In the genomic region with DNA sequence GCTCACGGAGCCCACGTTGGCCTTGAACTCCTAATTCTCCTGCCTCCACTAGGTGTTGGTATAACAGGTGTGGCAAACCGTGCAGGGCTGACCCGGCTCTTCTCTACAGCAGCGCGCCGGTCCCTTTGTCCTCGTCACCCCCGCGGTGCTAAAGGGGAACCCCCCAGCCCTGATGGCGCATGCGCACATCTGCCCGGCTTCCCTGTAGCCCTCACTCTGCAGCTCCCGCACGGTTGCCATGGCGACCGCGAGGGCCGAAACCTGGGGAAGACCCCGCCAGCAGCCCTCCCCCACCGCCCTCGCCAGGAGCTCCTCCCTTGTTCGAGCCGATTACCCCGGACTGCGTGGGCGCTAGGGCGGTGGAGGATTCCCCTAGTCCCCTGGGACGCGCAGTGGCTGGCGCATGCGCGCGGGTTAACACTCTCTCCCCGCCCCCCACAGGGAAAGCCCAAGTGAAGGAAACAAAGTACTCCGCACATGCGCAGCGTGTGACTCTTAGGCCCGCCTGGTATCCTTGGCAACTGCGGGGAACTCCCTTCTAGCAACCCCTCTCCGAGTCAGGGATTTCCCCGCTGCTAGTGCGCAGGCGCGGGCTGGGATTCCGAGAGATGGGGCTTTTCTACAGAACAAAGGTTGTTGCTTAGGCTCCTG, we compare ENCODE assay signal across 8 mouse cellular contexts. TPM values are rescaled to one million over a fixed set of nuclear protein-coding genes. Genes with fewer than 3 reads are reported as not detected.
A peak's percentile ranks its signal among the peaks of the same experiment; 100 is the strongest.
DNase-seq lines count a peak whose midpoint lies in the region; ATAC-seq and TF ChIP-seq lines count a peak whose summit lies in the region.

No protein-coding gene starts in this region.

- peak; percentile 99 for DNase-seq in c-Kit-positive CD71-positive TER-119-positive erythroid progenitor cells, embryonic 14.5 days (ENCODE audit: low spot score)
- peak; percentile 100 for DNase-seq in heart, postnatal 10 days
- peak; percentile 99 for DNase-seq in large intestine, adult 2 months (ENCODE audit: low read depth, low spot score)
- peak; percentile 97 for DNase-seq in liver, postnatal 0 days
- DNase-seq in testis, postnatal 10 days (ENCODE audit: low spot score) = peak; percentile 99

- peak overlapping the region; percentile 98 for H3K27ac ChIP-seq in forebrain, embryonic 13.5 days
- peak overlapping the region; percentile 36; the same call in 1 of the 2 replicates for H3K27ac ChIP-seq in liver, postnatal 0 days (ENCODE audit: low read depth)
- peak overlapping the region; percentile 95 for H3K27ac ChIP-seq in neural tube, embryonic 14.5 days (ENCODE audit: low read depth, low read length)

- H3K9me3 ChIP-seq in E14TG2a.4 (ENCODE audit: low read length) = no peaks in the 10 kb centered on the region
- H3K9me3 ChIP-seq in forebrain, embryonic 13.5 days (replicated peaks) = no peaks in the 10 kb centered on the region
- H3K9me3 ChIP-seq in liver, postnatal 0 days (ENCODE audit: low read length) = no peaks in the 10 kb centered on the region
- no peaks in the 10 kb centered on the region for H3K9me3 ChIP-seq in neural tube, embryonic 14.5 days (ENCODE audit: control insufficient read depth, low read length)

- peaks cover 39% of the 10 kb centered on the region for H3K27me3 ChIP-seq in E14TG2a.4 (ENCODE audit: insufficient read depth, low read length)
- H3K27me3 ChIP-seq in forebrain, embryonic 13.5 days = peaks cover 15% of the 10 kb centered on the region
- peaks cover 42% of the 10 kb centered on the region for H3K27me3 ChIP-seq in liver, postnatal 0 days (ENCODE audit: insufficient read depth, low read length)
- no peaks in the 10 kb centered on the region; the same call in 1 of the 2 replicates for H3K27me3 ChIP-seq in neural tube, embryonic 14.5 days (ENCODE audit: control insufficient read depth, insufficient read depth, low read length)

- no peak for TF ChIP-seq EP300 in liver, postnatal 0 days (IDR thresholded peaks at IDR 0.05; ENCODE audit: low read depth)

- WGBS in forebrain, embryonic 13.5 days = under 1% methylated on average over 46 of the region's 46 CpGs
- WGBS in large intestine, adult 2 months = under 1% methylated on average over 46 of the region's 46 CpGs
- WGBS in liver, postnatal 0 days (ENCODE audit: insufficient replicate concordance) = under 1% methylated on average over 46 of the region's 46 CpGs
- 0% methylated on average over 45 of the region's 46 CpGs for WGBS in neural tube, embryonic 14.5 days

- ATAC-seq in forebrain, embryonic 13.5 days = peak; percentile 87
- ATAC-seq in liver, postnatal 0 days = peak; percentile 92
- ATAC-seq in neural tube, embryonic 14.5 days (ENCODE audit: low read depth) = peak; percentile 87

- peak overlapping the region; percentile 82 for H3K9ac ChIP-seq in forebrain, embryonic 13.5 days
- H3K9ac ChIP-seq in liver, postnatal 0 days (replicated peaks) = peak overlapping the region; percentile 57
- H3K9ac ChIP-seq in neural tube, embryonic 14.5 days (replicated peaks; ENCODE audit: low read depth, low read length) = peak overlapping the region; percentile 63

- TF ChIP-seq CTCF in E14TG2a.4 (conservative IDR thresholded peaks at IDR 0.05; ENCODE audit: low read length) = no peak
- no peak for TF ChIP-seq CTCF in liver, postnatal 0 days (IDR thresholded peaks at IDR 0.05; ENCODE audit: low read depth)

- H3K4me3 ChIP-seq in E14TG2a.4 (replicated peaks; ENCODE audit: low read length) = peak overlapping the region; percentile 79
- peak overlapping the region; percentile 56 for H3K4me3 ChIP-seq in forebrain, embryonic 13.5 days
- peak overlapping the region; percentile 64 for H3K4me3 ChIP-seq in liver, postnatal 0 days (ENCODE audit: low read depth, low read length)
- H3K4me3 ChIP-seq in neural tube, embryonic 14.5 days (ENCODE audit: low read depth, low read length) = peak overlapping the region; percentile 51

- H3K4me2 ChIP-seq in forebrain, embryonic 13.5 days = peak overlapping the region; percentile 96
- peak overlapping the region; percentile 74 for H3K4me2 ChIP-seq in liver, postnatal 0 days (ENCODE audit: low read depth, low read length)
- H3K4me2 ChIP-seq in neural tube, embryonic 14.5 days (ENCODE audit: low read depth, low read length) = peak overlapping the region; percentile 96

- H3K36me3 ChIP-seq in E14TG2a.4 (ENCODE audit: insufficient read depth, low read length) = peaks cover 17% of the 10 kb centered on the region
- H3K36me3 ChIP-seq in forebrain, embryonic 13.5 days (ENCODE audit: poor library complexity, severe bottlenecking) = peaks cover 12% of the 10 kb centered on the region
- peaks cover 7% of the 10 kb centered on the region; the same call in 1 of the 2 replicates for H3K36me3 ChIP-seq in liver, postnatal 0 days (replicated peaks; ENCODE audit: insufficient read depth, low read length)
- H3K36me3 ChIP-seq in neural tube, embryonic 14.5 days (ENCODE audit: control insufficient read depth, insufficient read depth, low read length) = no peaks in the 10 kb centered on the region

- H3K4me1 ChIP-seq in E14TG2a.4 (replicated peaks; ENCODE audit: low read depth, low read length) = peaks cover 82% of the 10 kb centered on the region
- peaks cover 69% of the 10 kb centered on the region for H3K4me1 ChIP-seq in forebrain, embryonic 13.5 days
- peaks cover 48% of the 10 kb centered on the region for H3K4me1 ChIP-seq in liver, postnatal 0 days (ENCODE audit: insufficient read depth)
- peaks cover 44% of the 10 kb centered on the region for H3K4me1 ChIP-seq in neural tube, embryonic 14.5 days (ENCODE audit: control insufficient read depth, insufficient read depth, low read length)

- intact Hi-C loops in heart, postnatal 10 days (cut with DNase I) = no loop called here

RNA-seq across cellular contexts. Expression of a gene that starts 2.4 kb away (rescaled TPM):
- polyA plus RNA-seq in forebrain, embryonic 13.5 days (2015; fragmentation: Nextera tagmentation; extraction: Ambion mirVana) = 11.2 and 13.5 TPM in 2 replicates
- total RNA-seq in heart, postnatal 10 days (2021) = 1 to 10 TPM; 3.1 to 3.7 TPM
- 0.85 and 1.1 TPM in 2 replicates for polyA plus RNA-seq in large intestine, adult 2 months (2012; rRNA removed)
- polyA plus RNA-seq in liver, postnatal 0 days (2015; fragmentation: Nextera tagmentation; extraction: Ambion mirVana) = 0.19 and 0.45 TPM in 2 replicates
- 12.6 and 13.0 TPM in 2 replicates for polyA plus RNA-seq in neural tube, embryonic 14.5 days (2014; fragmentation: Nextera tagmentation; extraction: Ambion mirVana)

RNA-seq across cellular contexts. Expression of a gene that starts 8.3 kb away (rescaled TPM):
- polyA plus RNA-seq in forebrain, embryonic 13.5 days (2015; fragmentation: Nextera tagmentation; extraction: Ambion mirVana) = 169 and 179 TPM in 2 replicates
- total RNA-seq in heart, postnatal 10 days (2021) = 10 to 100 TPM; 40.9 to 41.1 TPM
- 45.3 and 50.8 TPM in 2 replicates for polyA plus RNA-seq in large intestine, adult 2 months (2012; rRNA removed)
- polyA plus RNA-seq in liver, postnatal 0 days (2015; fragmentation: Nextera tagmentation; extraction: Ambion mirVana) = 34.3 and 37.9 TPM in 2 replicates
- 155 and 159 TPM in 2 replicates for polyA plus RNA-seq in neural tube, embryonic 14.5 days (2014; fragmentation: Nextera tagmentation; extraction: Ambion mirVana)

RNA-seq across cellular contexts. Expression of a gene that starts 26.0 kb away (rescaled TPM):
- polyA plus RNA-seq in forebrain, embryonic 13.5 days (2015; fragmentation: Nextera tagmentation; extraction: Ambion mirVana) = 5.6 and 5.7 TPM in 2 replicates
- total RNA-seq in heart, postnatal 10 days (2021) = 10 to 100 TPM in 1 of 2 experiments, 1 to 10 TPM in 1; 4.7 to 18.5 TPM
- 22.2 and 25.7 TPM in 2 replicates for polyA plus RNA-seq in large intestine, adult 2 months (2012; rRNA removed)
- polyA plus RNA-seq in liver, postnatal 0 days (2015; fragmentation: Nextera tagmentation; extraction: Ambion mirVana) = 6.1 and 6.2 TPM in 2 replicates
- polyA plus RNA-seq in neural tube, embryonic 14.5 days (2014; fragmentation: Nextera tagmentation; extraction: Ambion mirVana) = 8.9 and 9.3 TPM in 2 replicates

RNA-seq across cellular contexts. Expression of a gene that starts 27.1 kb away (rescaled TPM):
- 0.50 and 0.67 TPM in 2 replicates for polyA plus RNA-seq in forebrain, embryonic 13.5 days (2015; fragmentation: Nextera tagmentation; extraction: Ambion mirVana)
- total RNA-seq in heart, postnatal 10 days (2021) = under 1 TPM in 1 of 2 experiments, not detected in 1; 0.10 TPM
- 0.45 and 0.55 TPM in 2 replicates for polyA plus RNA-seq in large intestine, adult 2 months (2012; rRNA removed)
- not detected in 2 replicates for polyA plus RNA-seq in liver, postnatal 0 days (2015; fragmentation: Nextera tagmentation; extraction: Ambion mirVana)
- polyA plus RNA-seq in neural tube, embryonic 14.5 days (2014; fragmentation: Nextera tagmentation; extraction: Ambion mirVana) = 1.7 and 2.6 TPM in 2 replicates

RNA-seq across cellular contexts. Expression of a gene that starts 31.7 kb away (rescaled TPM):
- 3,255 and 3,517 TPM in 2 replicates for polyA plus RNA-seq in forebrain, embryonic 13.5 days (2015; fragmentation: Nextera tagmentation; extraction: Ambion mirVana)
- 1,000 to 10,000 TPM; 1,171 to 1,193 TPM for total RNA-seq in heart, postnatal 10 days (2021)
- 3,697 and 4,187 TPM in 2 replicates for polyA plus RNA-seq in large intestine, adult 2 months (2012; rRNA removed)
- 2,490 and 2,569 TPM in 2 replicates for polyA plus RNA-seq in liver, postnatal 0 days (2015; fragmentation: Nextera tagmentation; extraction: Ambion mirVana)
- 2,427 and 2,505 TPM in 2 replicates for polyA plus RNA-seq in neural tube, embryonic 14.5 days (2014; fragmentation: Nextera tagmentation; extraction: Ambion mirVana)

Comparison
In these comparisons a context has a peak if more than half of its experiments do, and no peak if none do; other contexts are left out.
1. Peak in every context shown above with its lines: DNase-seq, ATAC-seq, H3K4me3 ChIP-seq and H3K27ac ChIP-seq.
2. H3K27ac ChIP-seq: peak in every context shown above with its lines; median percentile 98 in forebrain, embryonic 13.5 days; 95 in neural tube, embryonic 14.5 days; 36 in liver, postnatal 0 days.